Mouse (Mus musculus): ENCODE measurements around the gene Gbx2. TPM values are rescaled to one million over a fixed set of nuclear protein-coding genes. Genes with fewer than 3 reads are reported as not detected.

The Gbx2 gene
- polyA plus RNA-seq, 1 experiment from 2014 or later, result not detected

DNA sequence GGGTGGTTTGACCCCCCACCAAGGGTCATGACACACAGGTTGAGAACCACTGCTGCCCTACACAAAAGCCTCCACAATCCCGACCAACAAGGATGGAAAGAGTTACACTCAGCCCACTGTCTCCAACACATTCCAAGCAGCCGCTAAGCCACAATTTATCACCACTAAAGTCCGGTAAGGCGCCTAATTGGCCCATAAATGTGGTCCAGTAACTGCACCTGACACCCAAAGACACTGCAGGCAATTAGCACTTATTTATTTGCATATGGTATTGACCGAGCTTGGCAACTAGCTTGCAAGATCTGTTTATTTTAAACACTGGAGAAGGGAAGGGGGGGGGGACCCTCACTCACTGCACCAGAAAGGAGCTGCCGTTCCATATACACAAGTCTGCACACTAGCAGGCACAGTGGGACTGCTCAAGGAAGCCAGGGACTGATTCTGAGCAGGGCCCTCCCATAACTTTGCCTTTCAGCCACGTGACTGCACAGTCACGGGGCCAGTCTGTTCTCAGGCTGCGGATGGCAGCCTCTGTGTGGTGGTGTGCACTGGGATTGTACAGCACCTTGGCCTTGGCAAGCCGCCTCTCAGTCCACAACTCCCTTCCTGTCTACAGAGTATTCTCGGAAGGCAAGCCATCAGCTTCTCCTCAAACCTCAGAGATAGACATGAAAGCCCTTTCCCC, 31.1 kb downstream of the Gbx2 start:
- Histone ChIP-seq H3K27me3 (no peaks in the 10 kb centered on the region), H3K27ac (no peak overlapping the region), H3K4me1 (replicated peaks) (no peaks in the 10 kb centered on the region), H3K9me3 (replicated peaks) (no peaks in the 10 kb centered on the region), H3K4me2 (no peak overlapping the region), H3K36me3 (no peaks in the 10 kb centered on the region), H3K4me3 (no peak overlapping the region), H3K9ac (no peak overlapping the region)
- no peak for ATAC-seq (replicated peaks; ENCODE audit: insufficient number of reproducible peaks, insufficient read depth, low FRiP score, low read depth)
- 72% methylated on average over 11 of the region's 11 CpGs for WGBS

DNA sequence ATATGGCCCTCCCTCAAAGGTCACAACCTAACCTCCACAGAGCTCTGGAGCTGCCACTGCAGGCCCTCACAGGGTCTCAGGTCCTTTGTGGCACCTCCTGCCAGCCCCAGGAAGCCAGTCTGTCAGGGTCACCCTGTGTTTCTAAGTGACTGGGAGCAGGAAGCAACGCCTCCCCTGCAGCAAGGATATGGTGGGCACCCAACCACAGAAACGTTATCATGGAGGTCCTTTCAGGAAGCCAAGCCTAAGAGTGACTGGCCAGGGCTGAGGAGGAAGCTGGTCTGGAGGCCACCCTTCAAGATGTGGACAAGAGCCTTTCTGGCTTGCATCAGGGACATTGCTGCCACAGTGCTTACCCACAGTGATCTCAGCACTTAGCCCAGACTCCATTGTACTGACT, 31.9 kb downstream of the Gbx2 start:
- no peaks in the 10 kb centered on the region for H3K36me3 ChIP-seq
- H3K4me1 ChIP-seq (replicated peaks), result no peaks in the 10 kb centered on the region
- H3K9me3 ChIP-seq (replicated peaks), result no peaks in the 10 kb centered on the region
- no peaks in the 10 kb centered on the region for H3K27me3 ChIP-seq
- H3K4me3 ChIP-seq, result no peak overlapping the region
- WGBS, result 65% methylated on average over 2 of the region's 2 CpGs
- H3K4me2 ChIP-seq, result no peak overlapping the region
- no peak overlapping the region for H3K27ac ChIP-seq
- no peak for ATAC-seq (replicated peaks; ENCODE audit: insufficient number of reproducible peaks, insufficient read depth, low FRiP score, low read depth)
- no peak overlapping the region for H3K9ac ChIP-seq

DNA sequence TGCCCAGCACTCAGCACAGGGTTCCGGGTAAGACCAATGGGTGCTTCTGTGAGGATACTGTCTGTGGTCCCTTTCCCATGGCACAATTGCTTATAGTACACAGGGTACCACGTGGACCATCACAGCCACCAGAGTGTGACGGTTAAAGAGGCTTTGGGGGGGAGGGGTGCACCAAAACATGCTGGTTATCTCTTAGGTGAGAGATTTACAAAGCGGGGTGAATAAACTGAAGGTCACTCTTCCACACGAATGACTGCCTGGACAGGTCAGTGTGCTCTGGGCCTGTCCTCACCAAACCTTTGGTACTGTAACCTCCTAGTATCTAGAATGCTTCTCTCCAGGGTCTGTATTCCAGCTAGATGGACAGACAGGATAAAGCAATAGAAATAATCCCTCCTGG, 35.2 kb downstream of the Gbx2 start:
- H3K4me3 ChIP-seq, result no peak overlapping the region
- no peaks in the 10 kb centered on the region for H3K4me1 ChIP-seq (replicated peaks)
- WGBS, result 70% methylated on average over 5 of the region's 5 CpGs
- no peak overlapping the region for H3K4me2 ChIP-seq
- ATAC-seq (replicated peaks; ENCODE audit: insufficient number of reproducible peaks, insufficient read depth, low FRiP score, low read depth), result no peak
- no peak overlapping the region for H3K27ac ChIP-seq
- no peaks in the 10 kb centered on the region for H3K9me3 ChIP-seq (replicated peaks)
- H3K9ac ChIP-seq, result no peak overlapping the region
- peaks cover under 1% of the 10 kb centered on the region; the same call in 1 of the 2 replicates for H3K36me3 ChIP-seq
- no peaks in the 10 kb centered on the region for H3K27me3 ChIP-seq

DNA sequence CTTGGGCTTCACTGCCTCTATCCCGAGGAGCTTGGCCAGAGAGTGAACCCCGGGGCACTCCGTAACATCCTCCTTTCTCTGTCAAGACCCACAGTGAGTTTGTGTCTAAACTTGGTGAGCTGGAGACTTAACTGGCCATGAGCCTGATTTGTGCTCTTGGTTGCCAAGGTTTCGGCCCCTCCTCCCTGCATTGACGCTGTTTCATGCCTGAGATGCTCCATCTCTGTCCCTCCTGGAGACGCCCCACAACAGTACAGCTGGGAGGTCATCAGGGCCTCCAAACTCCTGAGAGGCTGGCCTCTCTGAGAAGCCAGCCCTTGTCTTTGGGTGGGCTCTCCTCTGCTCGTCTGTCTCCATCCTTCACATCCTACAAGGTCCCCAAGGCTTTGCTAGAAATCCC, 38.7 kb downstream of the Gbx2 start:
- H3K27me3 ChIP-seq, result no peaks in the 10 kb centered on the region
- no peaks in the 10 kb centered on the region for H3K4me1 ChIP-seq (replicated peaks)
- no peak overlapping the region for H3K4me3 ChIP-seq
- H3K27ac ChIP-seq, result no peak overlapping the region
- ATAC-seq (replicated peaks; ENCODE audit: insufficient number of reproducible peaks, insufficient read depth, low FRiP score, low read depth), result no peak
- H3K4me2 ChIP-seq, result no peak overlapping the region
- no peak overlapping the region for H3K9ac ChIP-seq
- peaks cover 19% of the 10 kb centered on the region for H3K36me3 ChIP-seq
- no peaks in the 10 kb centered on the region for H3K9me3 ChIP-seq (replicated peaks)
- WGBS, result 72% methylated on average over 7 of the region's 7 CpGs

DNA sequence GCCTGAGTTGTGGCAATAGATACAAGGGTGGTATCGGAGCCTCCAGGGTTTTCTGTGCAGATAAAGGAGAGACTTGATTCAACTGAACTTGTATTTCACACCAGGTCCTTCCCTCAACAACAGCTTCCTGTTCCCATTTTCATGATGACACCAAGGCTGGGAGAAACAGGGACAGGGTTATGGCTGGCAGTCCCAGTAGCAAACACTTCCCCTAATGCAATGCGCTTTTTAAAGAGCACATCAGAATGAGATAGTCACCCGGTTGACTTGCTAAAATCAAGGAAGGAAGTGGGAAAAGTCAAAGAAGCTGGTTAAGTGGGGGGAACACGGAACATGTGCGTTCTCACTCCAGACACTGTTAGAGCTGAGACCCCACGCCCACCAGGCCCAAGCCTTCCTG, 39.6 kb downstream of the Gbx2 start:
- peaks cover 19% of the 10 kb centered on the region for H3K36me3 ChIP-seq
- H3K27me3 ChIP-seq, result no peaks in the 10 kb centered on the region
- H3K4me3 ChIP-seq, result no peak overlapping the region
- WGBS, result 68% methylated on average over 6 of the region's 6 CpGs
- H3K9ac ChIP-seq, result no peak overlapping the region
- H3K27ac ChIP-seq, result no peak overlapping the region
- H3K4me2 ChIP-seq, result no peak overlapping the region
- ATAC-seq (replicated peaks; ENCODE audit: insufficient number of reproducible peaks, insufficient read depth, low FRiP score, low read depth), result no peak
- H3K9me3 ChIP-seq (replicated peaks), result no peaks in the 10 kb centered on the region
- H3K4me1 ChIP-seq (replicated peaks), result no peaks in the 10 kb centered on the region

DNA sequence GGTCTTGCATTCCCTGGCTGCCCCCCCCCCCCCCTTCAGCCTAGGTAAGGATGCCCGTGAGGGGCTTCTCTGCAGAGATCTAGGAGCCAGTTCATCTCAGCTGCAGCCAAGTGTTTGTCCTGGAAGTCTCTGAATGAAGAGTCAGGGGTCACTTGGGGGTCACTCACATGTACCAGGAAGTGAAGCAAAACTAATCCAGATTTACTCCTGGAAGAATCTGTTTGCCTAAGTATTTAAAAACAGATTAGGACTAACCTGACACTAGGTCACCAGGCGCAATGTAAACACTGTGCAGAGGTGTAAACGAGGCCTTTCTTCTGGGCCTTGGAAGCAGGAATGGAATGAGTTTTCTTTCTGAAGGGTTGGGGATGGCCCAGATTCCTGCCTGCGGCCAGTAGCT, 45.3 kb downstream of the Gbx2 start:
- Histone ChIP-seq H3K9ac (no peak overlapping the region), H3K27me3 (no peaks in the 10 kb centered on the region), H3K4me3 (no peak overlapping the region), H3K36me3 (peaks cover 17% of the 10 kb centered on the region), H3K27ac (no peak overlapping the region), H3K9me3 (replicated peaks) (no peaks in the 10 kb centered on the region), H3K4me2 (no peak overlapping the region), H3K4me1 (replicated peaks) (no peaks in the 10 kb centered on the region; the same call in 1 of the 2 replicates)
- ATAC-seq (replicated peaks; ENCODE audit: insufficient number of reproducible peaks, insufficient read depth, low FRiP score, low read depth), result no peak
- 50% methylated on average over 4 of the region's 4 CpGs for WGBS

DNA sequence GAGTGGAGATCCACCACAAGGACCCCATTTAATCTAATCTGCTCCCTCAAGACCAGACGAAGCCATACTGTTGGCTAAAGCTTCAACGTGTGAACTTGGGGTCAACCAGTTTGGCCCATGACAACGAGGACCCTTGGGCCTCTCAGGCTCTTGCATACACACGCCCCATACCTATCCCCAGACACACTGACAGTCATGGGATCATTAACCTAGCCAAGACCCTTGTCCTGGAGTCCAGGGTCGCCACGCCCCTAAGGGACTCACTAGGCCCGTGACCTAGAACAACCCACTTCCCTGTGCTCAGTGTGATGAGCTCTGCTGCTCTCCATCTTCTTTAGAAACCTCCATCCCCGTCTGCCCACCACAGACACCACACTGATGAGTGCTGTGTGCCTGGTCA, 46.6 kb downstream of the Gbx2 start:
- no peak overlapping the region for H3K9ac ChIP-seq
- H3K27ac ChIP-seq, result no peak overlapping the region
- no peak overlapping the region for H3K4me3 ChIP-seq
- H3K4me1 ChIP-seq (replicated peaks), result peaks cover 6% of the 10 kb centered on the region; the same call in 1 of the 2 replicates
- peaks cover 8% of the 10 kb centered on the region; the same call in 1 of the 2 replicates for H3K36me3 ChIP-seq
- no peaks in the 10 kb centered on the region for H3K27me3 ChIP-seq
- H3K9me3 ChIP-seq (replicated peaks), result no peaks in the 10 kb centered on the region
- 84% methylated on average over 8 of the region's 8 CpGs for WGBS
- no peak for ATAC-seq (replicated peaks; ENCODE audit: insufficient number of reproducible peaks, insufficient read depth, low FRiP score, low read depth)
- H3K4me2 ChIP-seq, result no peak overlapping the region

DNA sequence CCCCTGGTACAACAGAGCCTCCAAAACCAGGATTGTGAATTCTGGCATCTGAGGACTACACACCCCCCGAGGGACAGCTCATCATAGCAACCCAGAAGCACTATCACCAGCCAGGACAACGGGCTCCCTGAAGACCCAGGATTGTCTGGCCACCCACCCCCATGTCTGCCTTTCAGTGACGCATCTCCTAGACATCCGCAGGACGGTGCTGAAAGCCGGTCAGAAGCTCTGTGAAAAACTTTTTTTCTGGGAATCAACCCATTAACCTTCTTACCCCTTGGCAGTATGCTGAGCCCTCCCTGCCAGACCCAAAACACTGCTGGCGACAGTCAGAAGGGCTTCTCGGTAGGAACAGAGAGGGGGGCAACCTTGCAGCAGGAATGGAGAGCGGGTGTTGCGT, 50.1 kb downstream of the Gbx2 start:
- Histone ChIP-seq H3K4me1 (replicated peaks) (peaks cover 8% of the 10 kb centered on the region; the same call in 1 of the 2 replicates), H3K9ac (no peak overlapping the region), H3K4me2 (no peak overlapping the region), H3K27me3 (no peaks in the 10 kb centered on the region), H3K4me3 (no peak overlapping the region), H3K9me3 (replicated peaks) (no peaks in the 10 kb centered on the region), H3K36me3 (no peaks in the 10 kb centered on the region), H3K27ac (no peak overlapping the region)
- no peak for ATAC-seq (replicated peaks; ENCODE audit: insufficient number of reproducible peaks, insufficient read depth, low FRiP score, low read depth)
- WGBS, result 70% methylated on average over 10 of the region's 10 CpGs

DNA sequence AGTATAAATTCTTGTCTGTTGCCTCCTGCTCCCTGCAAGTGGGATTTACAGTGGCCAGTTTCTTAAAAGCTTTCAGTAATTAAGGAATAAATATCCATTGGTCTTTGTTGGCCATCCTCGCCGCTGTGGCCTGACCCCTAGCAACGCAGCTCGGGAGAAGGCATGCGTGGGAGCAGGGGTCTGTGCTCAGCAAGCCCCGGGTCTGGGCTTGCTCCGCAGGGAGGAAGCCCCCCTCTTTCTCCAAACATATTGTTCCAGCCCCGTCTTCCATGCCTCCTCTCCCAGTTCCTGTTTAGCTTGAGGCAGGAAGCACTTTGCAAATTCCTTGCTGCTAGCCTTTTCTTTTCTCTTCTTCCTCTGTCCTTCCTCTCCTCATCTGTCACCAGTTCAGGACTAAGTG, 50.8 kb downstream of the Gbx2 start:
- no peaks in the 10 kb centered on the region for H3K27me3 ChIP-seq
- WGBS, result 55% methylated on average over 8 of the region's 8 CpGs
- no peaks in the 10 kb centered on the region for H3K36me3 ChIP-seq
- ATAC-seq (replicated peaks; ENCODE audit: insufficient number of reproducible peaks, insufficient read depth, low FRiP score, low read depth), result no peak
- H3K9me3 ChIP-seq (replicated peaks), result no peaks in the 10 kb centered on the region
- H3K4me1 ChIP-seq (replicated peaks), result peaks cover 8% of the 10 kb centered on the region; the same call in 1 of the 2 replicates
- no peak overlapping the region for H3K9ac ChIP-seq
- no peak overlapping the region for H3K27ac ChIP-seq
- no peak overlapping the region for H3K4me3 ChIP-seq
- no peak overlapping the region for H3K4me2 ChIP-seq

DNA sequence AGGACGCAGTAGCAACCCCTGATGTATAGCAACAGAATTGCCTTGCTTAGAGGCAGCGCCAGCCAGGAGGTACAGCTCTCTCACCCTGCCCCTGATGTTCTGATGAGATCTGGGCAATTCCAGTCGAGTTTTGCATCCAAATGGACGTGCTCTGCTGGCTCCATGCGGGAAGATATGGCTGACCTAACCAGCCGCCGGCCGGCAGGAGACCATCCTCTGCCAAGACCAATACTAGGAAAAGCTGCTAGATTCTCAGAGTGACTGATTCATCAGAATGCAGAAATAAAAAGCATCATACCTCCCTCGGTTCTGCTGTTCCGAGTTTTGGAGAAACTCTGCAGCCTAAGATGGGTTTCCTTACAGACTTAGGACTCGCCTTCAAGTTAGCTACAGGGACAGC, 52.5 kb downstream of the Gbx2 start:
- H3K4me3 ChIP-seq, result no peak overlapping the region
- no peaks in the 10 kb centered on the region for H3K9me3 ChIP-seq (replicated peaks)
- no peak overlapping the region for H3K9ac ChIP-seq
- no peak for ATAC-seq (replicated peaks; ENCODE audit: insufficient number of reproducible peaks, insufficient read depth, low FRiP score, low read depth)
- H3K27me3 ChIP-seq, result no peaks in the 10 kb centered on the region
- no peak overlapping the region for H3K27ac ChIP-seq
- no peaks in the 10 kb centered on the region for H3K36me3 ChIP-seq
- H3K4me2 ChIP-seq, result no peak overlapping the region
- 78% methylated on average over 11 of the region's 11 CpGs for WGBS
- peaks cover 8% of the 10 kb centered on the region; the same call in 1 of the 2 replicates for H3K4me1 ChIP-seq (replicated peaks)

Data from heart, embryonic 15.5 days (tissue).